Mouse (Mus musculus) kidney, adult 10 weeks (tissue): ENCODE results near the gene Vwa5b2. TPM values are rescaled to one million over a fixed set of nuclear protein-coding genes. Genes with fewer than 3 reads are reported as not detected.

Experiments used
- polyA plus RNA-seq: library from polyadenylated mRNA; stranded (reverse); fragments of 350-450 nt; fragmentation: Illumina TruSeq; extraction: RNeasy Lipid Tissue Mini Kit (QIAGEN cat#74804); gene quantifications from one replicate; pipeline ENCODE4 v1.2.3, GENCODE M21; 2014; ENCODE audit warnings: low read depth, low replicate concordance

Gene Vwa5b2
- not detected for polyA plus RNA-seq

DNA sequence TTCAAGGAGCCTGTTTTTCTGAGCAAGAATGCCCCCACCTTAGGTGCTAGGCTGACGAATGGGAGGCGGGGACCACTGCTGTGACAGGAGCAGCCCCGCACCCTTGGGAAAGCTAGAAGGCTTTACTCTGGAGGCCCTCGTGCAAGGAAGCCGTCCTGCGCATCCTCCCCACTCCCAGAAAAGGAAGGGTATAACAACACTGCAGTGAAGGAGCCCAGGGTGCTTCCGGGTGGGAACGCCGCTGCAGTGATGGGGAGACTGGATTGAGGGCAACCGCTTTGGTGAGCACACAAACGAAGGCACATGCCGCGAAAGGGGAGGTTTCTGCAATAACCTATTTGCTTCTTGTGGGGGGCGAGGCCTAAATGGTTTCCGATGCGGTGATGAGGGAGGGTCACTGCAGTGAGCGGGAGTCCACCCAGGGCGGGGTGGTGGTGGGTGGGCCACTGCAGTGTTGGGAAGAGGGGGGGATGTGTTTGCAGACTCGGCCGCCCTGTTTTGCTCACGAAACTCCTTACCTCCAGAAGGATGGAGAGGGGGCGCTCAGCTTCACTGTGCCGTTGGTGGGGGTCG, at the start of gene Vwa5b2:
Gene Vwa5b2 (plus strand): TSS at position 106 of the 573 bp plus-strand sequence.

DNA sequence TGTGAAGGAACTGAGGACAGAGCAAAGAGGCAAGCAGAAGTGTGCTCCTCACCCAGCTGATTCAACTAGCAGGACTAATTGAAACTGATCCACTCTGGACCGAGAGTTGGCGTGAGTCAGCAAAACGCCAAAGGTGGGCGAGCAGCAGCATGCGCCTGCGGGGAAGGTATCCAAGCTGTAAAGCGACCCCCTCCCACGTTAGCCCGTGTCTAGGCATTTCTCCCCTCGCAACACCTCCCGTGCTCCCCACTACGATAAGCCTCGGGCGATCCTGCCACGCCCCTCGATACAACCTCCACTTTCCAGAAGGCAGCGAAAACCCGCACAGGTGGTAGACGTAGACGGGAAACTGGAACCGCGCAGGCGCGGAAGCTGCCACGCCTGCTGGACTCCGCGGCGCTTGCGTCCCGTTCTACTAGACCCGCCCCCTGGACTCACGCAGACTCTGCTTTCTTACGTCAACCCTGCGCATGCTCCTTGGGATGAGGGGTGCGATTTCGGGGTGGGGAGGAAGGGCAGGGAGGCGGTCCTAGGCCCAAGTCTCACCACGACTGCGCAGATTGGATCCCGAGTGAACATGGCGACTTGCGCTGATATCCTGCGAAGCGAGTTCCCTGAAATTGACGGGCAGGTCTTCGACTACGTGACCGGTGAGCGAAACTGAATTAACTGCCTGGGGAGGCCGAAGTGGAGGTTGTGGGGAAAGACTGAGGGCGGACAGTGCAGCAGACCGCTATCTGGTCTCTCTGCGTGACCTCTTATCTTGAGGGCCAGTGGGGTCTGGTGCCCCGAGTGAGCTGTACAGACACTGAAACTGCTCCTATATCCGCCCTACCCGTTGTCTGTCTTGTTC, 40.9 kb upstream of the Vwa5b2 start, which contains the start of gene Abcf3:
Gene Abcf3 (plus strand): TSS at position 482 of the 853 bp plus-strand sequence.

GRCm38 (mm10) chr16:20611357-20612227, 22.3 kb downstream of the Vwa5b2 start, which contains the start of the genes Eef1akmt4, Gm49333 and Alg3:
Gene Eef1akmt4 (plus strand): TSS chr16:20611593.
Gene Gm49333 (plus strand): TSS chr16:20611610.
Gene Alg3 (minus strand): TSS chr16:20611735.

DNA sequence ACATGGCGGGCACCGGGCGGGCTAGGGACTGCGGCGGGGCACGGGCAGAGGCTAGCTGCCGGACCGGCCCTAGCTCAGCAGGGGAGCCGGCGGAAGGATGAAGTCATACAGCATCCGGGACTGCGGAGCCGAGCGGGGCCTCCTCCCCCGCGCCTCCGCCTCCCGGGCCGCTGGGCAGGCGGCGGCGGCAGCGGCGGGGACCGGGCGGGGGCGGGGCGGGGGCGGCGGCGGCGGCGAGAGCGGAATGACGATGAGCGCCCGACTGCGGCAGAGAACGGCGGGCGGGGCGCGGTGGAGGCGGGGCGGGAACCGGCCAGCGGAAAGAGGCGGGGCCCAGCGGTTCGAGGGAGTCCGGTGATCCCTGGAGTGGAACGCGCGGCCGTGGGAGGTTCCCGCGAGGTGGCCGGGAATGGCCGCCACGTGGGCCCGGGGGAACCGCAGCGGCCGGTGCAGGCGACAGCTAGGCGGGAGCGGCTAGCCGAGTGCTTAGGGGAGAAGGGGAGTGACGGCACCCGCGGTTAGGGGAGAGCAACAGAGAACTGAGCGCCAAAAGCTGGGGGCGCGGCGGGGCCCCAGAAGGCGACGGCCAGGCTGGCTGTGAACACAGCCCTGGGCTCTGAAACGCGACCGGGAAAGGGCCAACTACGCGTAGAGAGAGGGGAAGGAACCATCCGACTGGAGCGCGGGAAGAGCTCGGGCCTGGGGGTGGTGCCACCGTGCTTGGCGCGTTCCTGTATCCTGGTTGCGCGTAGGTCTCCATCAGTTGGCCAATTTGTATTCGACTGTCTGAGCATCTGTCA, 32.1 kb downstream of the Vwa5b2 start, which contains the start of gene Camk2n2:
Gene Camk2n2 (minus strand): TSS at position 97 of the 800 bp plus-strand sequence.

GRCm38 (mm10) chr16:20629731-20630634, 40.7 kb downstream of the Vwa5b2 start, which contains the start of gene Ece2:
Gene Ece2 (plus strand): TSS chr16:20629828.

DNA sequence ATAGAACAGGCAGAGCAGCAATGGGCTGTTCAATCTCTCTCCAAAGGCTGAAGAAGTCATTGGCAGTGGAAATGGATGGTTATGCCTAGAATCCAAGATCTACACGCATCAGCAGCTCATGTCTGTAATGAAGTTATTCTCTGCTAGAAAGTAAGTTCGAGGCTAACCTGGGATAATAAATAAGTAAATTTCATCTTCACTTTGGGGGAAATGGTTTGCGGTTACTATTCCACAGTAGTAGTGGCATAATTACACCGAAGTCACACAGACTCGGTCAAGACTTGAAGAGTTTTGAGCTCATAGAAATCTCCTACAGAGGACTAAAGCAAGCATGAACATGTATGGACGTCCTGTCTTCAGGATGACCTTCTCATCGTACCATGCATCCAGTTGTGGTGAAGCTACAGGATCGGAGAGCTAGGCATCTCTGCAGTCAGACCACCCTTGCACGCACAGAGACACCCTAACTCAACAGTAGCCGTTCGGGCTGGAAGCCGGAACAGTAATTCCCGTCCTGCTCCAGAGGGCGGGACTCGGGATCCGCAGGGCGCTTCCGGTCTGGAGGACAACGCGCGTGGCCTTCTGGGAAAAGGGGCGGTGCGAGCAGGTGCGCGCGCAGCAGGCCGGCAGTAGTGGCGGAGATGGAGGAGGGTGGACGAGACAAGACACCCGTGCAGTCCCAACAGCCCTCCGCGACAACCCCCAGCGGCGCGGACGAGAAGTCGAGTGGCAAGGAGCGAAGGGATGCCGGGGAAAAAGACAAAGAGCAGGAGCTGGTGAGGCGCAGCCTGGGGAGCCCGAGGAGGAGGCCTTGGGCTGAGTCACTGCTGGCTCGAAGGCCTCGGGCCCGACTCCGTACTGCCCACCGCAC, 62.0 kb downstream of the Vwa5b2 start, which contains the start of gene Psmd2:
Gene Psmd2 (plus strand): TSS at position 577 of the 871 bp plus-strand sequence.

Other genes with a start within 250 kb of the Vwa5b2 start
- 30.8 TPM for gene Abcc5, start 163.1 kb upstream of the Vwa5b2 start, polyA plus RNA-seq
- gene Eif2b5, start 90.7 kb upstream of the Vwa5b2 start, polyA plus RNA-seq = 11.9 TPM
- 18.8 TPM for gene Dvl3, start 72.5 kb upstream of the Vwa5b2 start, polyA plus RNA-seq
- 132 TPM for gene Ap2m1, start 54.0 kb upstream of the Vwa5b2 start, polyA plus RNA-seq
- gene Abcf3, start 40.9 kb upstream of the Vwa5b2 start, polyA plus RNA-seq = 19.3 TPM
- gene Eef1akmt4, start 22.1 kb downstream of the Vwa5b2 start, polyA plus RNA-seq = 0.57 TPM
- gene Gm49333, start 22.1 kb downstream of the Vwa5b2 start, polyA plus RNA-seq = not detected
- gene Alg3, start 22.3 kb downstream of the Vwa5b2 start, polyA plus RNA-seq = 4.7 TPM
- gene Camk2n2, start 31.8 kb downstream of the Vwa5b2 start, polyA plus RNA-seq = 0.49 TPM
- gene Ece2, start 40.4 kb downstream of the Vwa5b2 start, polyA plus RNA-seq = not detected
- 67.2 TPM for gene Psmd2, start 62.2 kb downstream of the Vwa5b2 start, polyA plus RNA-seq
- 88.1 TPM for gene Eif4g1, start 78.8 kb downstream of the Vwa5b2 start, polyA plus RNA-seq
- not detected for gene Fam131a, start 103.8 kb downstream of the Vwa5b2 start, polyA plus RNA-seq
- gene Polr2h, start 128.2 kb downstream of the Vwa5b2 start, polyA plus RNA-seq = 16.5 TPM
- not detected for gene Clcn2, start 128.3 kb downstream of the Vwa5b2 start, polyA plus RNA-seq
- 0.24 TPM for gene Chrd, start 143.7 kb downstream of the Vwa5b2 start, polyA plus RNA-seq
- gene Thpo, start 145.0 kb downstream of the Vwa5b2 start, polyA plus RNA-seq = 0.36 TPM